Mouse (Mus musculus) embryonic facial prominence, embryonic 12.5 days (tissue): ENCODE data around the gene Hist2h2aa2. TPM values are rescaled to one million over a fixed set of nuclear protein-coding genes. Genes with fewer than 3 reads are reported as not detected.
"Not testable (repeated sequence)": the region's sequence is repeated elsewhere in the genome, so short reads cannot be mapped to it uniquely, and the experiment has no call there.

Source experiments
- ATAC-seq: fragments of 200-750 bp; cut with Nextera tagmentation; 2 replicates; pipeline ENCODE4 v1.8.0; 2017; ENCODE audit not compliant: insufficient number of reproducible peaks, insufficient read depth, low FRiP score, low TSS enrichment
- H3K27ac ChIP-seq: fragments of 300-500 bp; sonication (generic); 2 replicates; pipeline ENCODE4 v1.5.1; 2016; ENCODE audit warnings: mild to moderate bottlenecking
- H3K27me3 ChIP-seq: fragments of 300-500 bp; sonication (generic); 2 replicates; pipeline ENCODE4 v1.6.1; 2016; ENCODE audit warnings: mild to moderate bottlenecking, moderate library complexity
- H3K36me3 ChIP-seq: fragments of 300-500 bp; sonication (generic); 2 replicates; pipeline ENCODE4 v1.6.1; 2016; ENCODE audit warnings: mild to moderate bottlenecking
- H3K4me1 ChIP-seq: fragments of 300-500 bp; sonication (generic); 2 replicates; pipeline ENCODE4 v1.6.1; 2016
- H3K4me2 ChIP-seq: fragments of 300-500 bp; sonication (generic); replicated peaks from 2 replicates; pipeline ENCODE4 v1.6.1; 2016; ENCODE audit warnings: mild to moderate bottlenecking, moderate library complexity
- H3K4me3 ChIP-seq: fragments of 300-500 bp; sonication (generic); 2 replicates; pipeline ENCODE4 v1.5.1; 2016; ENCODE audit warnings: mild to moderate bottlenecking
- H3K9ac ChIP-seq: fragments of 300-500 bp; sonication (generic); 2 replicates; pipeline ENCODE4 v1.6.1; 2016; ENCODE audit warnings: mild to moderate bottlenecking, moderate library complexity
- H3K9me3 ChIP-seq: fragments of 300-500 bp; sonication (generic); 2 replicates; pipeline ENCODE4 v1.6.1; 2016; ENCODE audit warnings: mild to moderate bottlenecking, moderate library complexity
- WGBS: fragments of 180-500 bp; shearing (Covaris S2); methylation state at CpG from one replicate; pipeline ENCODE4 v1.1.7; 2016; 5-methylcytosine and 5-hydroxymethylcytosine counted together
- polyA plus RNA-seq: library from polyadenylated mRNA; unstranded; fragments of >200 nt; fragmentation: Nextera tagmentation; extraction: Ambion mirVana; gene quantifications from 2 replicates; pipeline ENCODE4 v1.2.1, GENCODE M21; 2016

The Hist2h2aa2 gene
- polyA plus RNA-seq, 1 experiment from 2014 or later: 45.4 TPM

GRCm38 (mm10) chr3:96255926-96256593, 16.0 kb upstream of the Hist2h2aa2 start:
- H3K9ac ChIP-seq: no peak overlapping the region
- no peaks in the 10 kb centered on the region for H3K4me1 ChIP-seq
- WGBS: 75% methylated on average over 5 of the region's 5 CpGs
- H3K4me3 ChIP-seq: no peak overlapping the region
- no peaks in the 10 kb centered on the region for H3K36me3 ChIP-seq
- no peaks in the 10 kb centered on the region for H3K27me3 ChIP-seq
- no peak overlapping the region for H3K4me2 ChIP-seq
- H3K27ac ChIP-seq: no peak overlapping the region
- H3K9me3 ChIP-seq: no peaks in the 10 kb centered on the region
- ATAC-seq: no peak

GRCm38 (mm10) chr3:96254683-96255355, 14.7 kb upstream of the Hist2h2aa2 start:
- Histone ChIP-seq H3K36me3 (no peaks in the 10 kb centered on the region), H3K4me2 (no peak overlapping the region; the same call in 1 of the 2 replicates), H3K27ac (no peak overlapping the region), H3K4me1 (no peaks in the 10 kb centered on the region), H3K9ac (no peak overlapping the region), H3K9me3 (no peaks in the 10 kb centered on the region), H3K4me3 (no peak overlapping the region), H3K27me3 (no peaks in the 10 kb centered on the region)
- 51% methylated on average over 10 of the region's 10 CpGs for WGBS
- no peak for ATAC-seq

DNA sequence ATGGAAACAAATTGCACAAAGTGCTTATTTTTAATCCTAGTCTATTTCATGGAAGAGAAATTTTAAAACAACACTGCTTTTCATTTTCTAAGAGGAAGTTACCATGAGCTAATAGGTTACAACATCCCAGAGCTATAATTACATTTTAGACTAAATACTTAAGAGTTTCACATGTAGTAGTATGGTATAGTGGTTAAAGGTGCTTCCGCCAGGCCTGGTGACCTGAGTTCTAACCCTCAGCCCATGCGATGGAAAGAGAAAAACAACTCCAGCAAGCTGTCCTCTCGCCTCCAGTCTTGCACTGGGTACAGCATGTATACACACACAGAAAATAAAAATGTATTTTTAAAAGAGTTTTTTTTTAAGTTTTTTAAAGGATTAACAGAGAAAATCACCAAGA, 11.7 kb upstream of the Hist2h2aa2 start:
- 92% methylated on average over 3 of the region's 3 CpGs for WGBS
- ATAC-seq: no peak
- Histone ChIP-seq H3K4me3 (no peak overlapping the region), H3K9me3 (no peaks in the 10 kb centered on the region), H3K4me1 (peaks cover 16% of the 10 kb centered on the region), H3K27ac (no peak overlapping the region), H3K4me2 (no peak overlapping the region), H3K36me3 (no peaks in the 10 kb centered on the region), H3K9ac (no peak overlapping the region), H3K27me3 (no peaks in the 10 kb centered on the region)

DNA sequence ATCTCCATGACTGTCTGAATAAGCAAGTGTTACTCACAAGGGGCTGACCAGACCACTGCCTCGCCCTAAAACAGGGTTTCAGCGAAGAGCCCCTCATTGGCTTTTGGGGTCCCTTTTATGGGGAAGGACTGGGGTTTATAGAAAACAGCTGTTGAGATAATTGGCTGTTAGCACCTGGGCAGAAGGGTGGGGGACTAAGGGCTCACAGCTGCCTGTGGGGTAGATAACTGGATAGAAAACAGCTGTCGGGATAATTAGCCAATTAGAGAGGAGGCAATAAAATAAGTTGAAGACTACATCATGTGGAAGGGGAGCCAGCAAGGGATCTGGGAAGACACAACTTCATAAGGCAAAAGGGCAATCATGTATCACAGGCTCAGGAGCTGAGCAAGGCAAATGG, 10.8 kb upstream of the Hist2h2aa2 start:
- Histone ChIP-seq H3K27ac (no peak overlapping the region), H3K9me3 (no peaks in the 10 kb centered on the region), H3K36me3 (no peaks in the 10 kb centered on the region), H3K4me3 (no peak overlapping the region), H3K9ac (no peak overlapping the region), H3K4me1 (peaks cover 16% of the 10 kb centered on the region), H3K4me2 (no peak overlapping the region), H3K27me3 (no peaks in the 10 kb centered on the region)
- ATAC-seq: no peak
- 55% methylated on average over 3 of the region's 3 CpGs for WGBS

- 55% methylated on average over 4 of the region's 4 CpGs for WGBS
- Histone ChIP-seq H3K4me2 (peak overlapping the region; percentile 50), H3K4me3 (peak overlapping the region; percentile 39; the same call in 1 of the 2 replicates), H3K4me1 (peaks cover 24% of the 10 kb centered on the region), H3K36me3 (no peaks in the 10 kb centered on the region), H3K9ac (0 out of 2 replicates have a peak overlapping the region, but pooled peaks have one; percentile 15), H3K27ac (0 out of 2 replicates have a peak overlapping the region, but pooled peaks have one; percentile 63), H3K27me3 (no peaks in the 10 kb centered on the region), H3K9me3 (no peaks in the 10 kb centered on the region)
- no peak for ATAC-seq
Observed at GRCm38 (mm10) chr3:96249034-96249345, 8.9 kb upstream of the Hist2h2aa2 start.

- Histone ChIP-seq H3K27ac (peak overlapping the region; percentile 70), H3K4me2 (peak overlapping the region; percentile 50), H3K4me1 (peaks cover 27% of the 10 kb centered on the region), H3K4me3 (peak overlapping the region; percentile 39), H3K36me3 (no peaks in the 10 kb centered on the region), H3K9me3 (no peaks in the 10 kb centered on the region), H3K27me3 (no peaks in the 10 kb centered on the region), H3K9ac (peak overlapping the region; percentile 52)
- WGBS: 54% methylated on average over 6 of the region's 6 CpGs
- ATAC-seq: no peak
Observed at GRCm38 (mm10) chr3:96248141-96249033, 8.3 kb upstream of the Hist2h2aa2 start.

DNA sequence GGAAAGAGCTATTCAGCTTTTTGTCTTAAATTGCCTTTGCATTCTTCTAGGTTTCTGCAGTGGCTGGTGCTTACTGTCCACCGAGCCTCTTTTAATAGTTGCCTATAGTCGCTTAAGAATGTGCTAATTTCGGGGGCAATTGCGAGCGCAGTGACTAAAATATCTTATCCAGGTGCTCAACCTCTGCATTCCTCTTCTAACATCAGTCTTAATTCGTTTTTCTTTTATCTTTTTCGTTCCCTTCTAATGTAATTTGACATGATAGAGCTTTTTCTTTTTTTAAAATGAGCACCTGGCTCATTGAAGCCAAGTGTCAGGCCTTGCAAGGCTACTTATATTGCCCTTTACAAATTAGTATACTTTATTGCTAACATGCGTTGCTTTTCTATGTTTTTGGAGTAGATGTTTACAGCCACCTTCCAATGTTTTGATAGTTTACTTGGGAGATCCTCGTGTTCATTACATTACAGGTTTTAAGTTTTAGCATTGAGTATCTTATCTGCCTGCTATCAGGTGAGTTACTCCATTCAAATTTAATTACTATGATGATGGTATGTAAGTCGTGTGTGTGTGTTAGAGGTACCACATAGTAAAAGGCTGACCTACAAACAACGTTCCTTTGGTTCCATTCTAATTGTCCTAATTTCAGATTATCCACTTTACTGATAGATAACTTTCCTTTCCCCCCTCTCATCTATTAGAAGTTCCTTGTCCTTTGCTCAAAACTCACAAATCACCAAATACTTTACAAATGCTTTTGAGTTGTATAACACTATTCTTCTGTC, 7.5 kb upstream of the Hist2h2aa2 start:
- H3K9me3 ChIP-seq: no peaks in the 10 kb centered on the region
- peaks cover 27% of the 10 kb centered on the region for H3K4me1 ChIP-seq
- no peak for ATAC-seq
- H3K4me3 ChIP-seq: peak overlapping the region; percentile 39
- H3K4me2 ChIP-seq: peak overlapping the region; percentile 50
- H3K27me3 ChIP-seq: no peaks in the 10 kb centered on the region
- H3K27ac ChIP-seq: peak overlapping the region; percentile 70
- WGBS: 2% methylated on average over 11 of the region's 11 CpGs
- H3K36me3 ChIP-seq: no peaks in the 10 kb centered on the region
- H3K9ac ChIP-seq: peak overlapping the region; percentile 52

DNA sequence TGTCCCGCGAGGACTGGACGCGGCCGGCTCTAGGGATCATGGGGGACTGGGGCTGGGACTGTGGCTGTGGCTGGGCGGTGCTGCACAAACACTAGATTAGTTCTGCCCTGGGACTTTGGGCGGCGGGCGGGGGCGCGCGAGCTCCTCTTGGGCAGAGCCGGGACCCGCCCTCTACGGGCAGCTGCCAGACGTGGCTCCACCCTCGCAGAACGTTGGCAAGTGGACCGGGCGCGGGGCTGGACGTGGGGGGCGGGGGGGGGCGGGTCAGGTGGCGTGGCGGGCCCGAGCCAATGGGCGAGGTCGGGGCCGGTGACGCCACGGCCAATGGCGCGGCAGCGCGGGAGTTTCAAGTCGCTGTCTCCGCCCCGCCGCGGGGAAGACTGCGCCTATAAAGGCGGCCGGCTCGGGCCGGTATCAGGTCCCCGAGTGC, 6.4 kb upstream of the Hist2h2aa2 start, which contains the start of gene Hist2h3c1:
TSS of gene Hist2h3c1 (plus strand) at position 259 of the 430 bp plus-strand sequence.
- not testable (repeated sequence) for H3K27me3 ChIP-seq, H3K9me3 ChIP-seq, H3K36me3 ChIP-seq
- Histone ChIP-seq H3K27ac (peak within 1 kb of the TSS; percentile 74), H3K4me2 (peak within 1 kb of the TSS; percentile 50), H3K4me3 (peak within 1 kb of the TSS; percentile 39), H3K9ac (peak within 1 kb of the TSS; percentile 52), H3K4me1 (peaks cover 29% of the 10 kb centered on the region)
- peak; percentile 92 for ATAC-seq
- no CpG with 5 or more reads among the region's 47 CpGs for WGBS

GRCm38 (mm10) chr3:96246018-96246417, 5.9 kb upstream of the Hist2h2aa2 start:
- peak; percentile 12 for ATAC-seq
- Histone ChIP-seq H3K4me3 (peak overlapping the region; percentile 34), H3K4me1 (peaks cover 29% of the 10 kb centered on the region), H3K27ac (peak overlapping the region; percentile 74; the same call in 1 of the 2 replicates)
- not testable (repeated sequence) for H3K9me3 ChIP-seq, H3K36me3 ChIP-seq, H3K4me2 ChIP-seq, H3K9ac ChIP-seq, H3K27me3 ChIP-seq
- WGBS: under 1% methylated on average over 10 of the region's 21 CpGs

- H3K36me3 ChIP-seq, H3K27me3 ChIP-seq, H3K9me3 ChIP-seq: not testable (repeated sequence)
- under 1% methylated on average over 38 of the region's 88 CpGs for WGBS
- H3K4me1 ChIP-seq: peaks cover 29% of the 10 kb centered on the region
- peak within 1 kb of the TSS; percentile 61 for H3K9ac ChIP-seq
- peak within 1 kb of the TSS; percentile 49 for H3K4me2 ChIP-seq
- H3K4me3 ChIP-seq: peak within 1 kb of the TSS; percentile 40
- peak; percentile 85 for ATAC-seq
- peak within 1 kb of the TSS; percentile 97 for H3K27ac ChIP-seq
Observed at GRCm38 (mm10) chr3:96245003-96245886, 5.2 kb upstream of the Hist2h2aa2 start, which contains the start of gene Hist2h2aa1. TSS of gene Hist2h2aa1 (plus strand) at chr3:96245497.
